Comparison of ENCODE assay signal across 12 mouse cellular contexts in the genomic region with DNA sequence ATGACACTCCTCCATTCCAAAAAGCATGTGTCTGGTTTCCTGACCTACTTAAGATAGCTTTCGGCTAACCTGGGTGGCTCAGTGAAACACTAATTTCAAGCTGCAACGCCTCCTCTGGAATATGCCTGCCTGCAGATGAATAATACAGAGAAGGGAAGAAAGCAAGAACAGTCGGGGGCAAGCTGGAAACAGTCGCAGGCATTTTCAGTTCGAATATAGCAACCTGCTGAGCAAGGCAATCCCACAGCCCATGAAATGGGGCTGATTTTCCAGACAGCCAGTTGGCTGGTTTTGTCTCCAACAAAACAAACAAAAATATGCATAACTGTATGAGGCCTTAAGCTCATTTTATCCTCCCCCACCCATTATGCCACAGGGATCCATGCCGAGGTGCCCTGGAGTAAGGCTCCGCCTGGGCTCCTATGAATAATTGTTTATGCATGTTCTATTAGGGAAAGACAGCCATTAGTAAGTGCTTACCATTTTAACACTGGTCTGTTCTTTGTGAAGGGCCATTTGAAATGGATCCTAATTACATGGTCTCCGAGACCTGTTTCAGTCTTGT.
A peak's percentile ranks its signal among the peaks of the same experiment; 100 is the strongest.
DNase-seq lines count a peak whose midpoint lies in the region; ATAC-seq and TF ChIP-seq lines count a peak whose summit lies in the region.
"Had no signal": no experiment of that assay in that cellular context is flagged by ENCODE, and none has a peak within 500 bp of the region (broad histone marks: within the 10 kb centered on the region; RNA-seq: fewer than 3 reads in every experiment).

No protein-coding gene starts in this region.

- H3K27me3 ChIP-seq in forebrain, embryonic 15.5 days = no peaks in the 10 kb centered on the region
- no peaks in the 10 kb centered on the region for H3K27me3 ChIP-seq in neural tube, embryonic 11.5 days (ENCODE audit: control insufficient read depth, insufficient read depth, low read length)

- ATAC-seq in forebrain, embryonic 15.5 days (replicated peaks) = peak; percentile 82
- ATAC-seq in neural tube, embryonic 11.5 days (ENCODE audit: insufficient read depth, low FRiP score, low TSS enrichment) = peak; percentile 35; the same call in 1 of the 2 replicates
- ATAC-seq: CD4-positive, CD25-positive, alpha-beta regulatory T cell, adult 4 months had no signal

- H3K4me2 ChIP-seq in forebrain, embryonic 15.5 days (replicated peaks) = no peak overlapping the region
- no peak overlapping the region for H3K4me2 ChIP-seq in neural tube, embryonic 11.5 days (ENCODE audit: low read depth)
- H3K4me2 ChIP-seq: heart, embryonic 11.5 days had no signal

- 13% methylated on average over 8 of the region's 8 CpGs for WGBS in forebrain, embryonic 15.5 days
- WGBS in neural tube, embryonic 11.5 days = 63% methylated on average over 8 of the region's 8 CpGs

- TF ChIP-seq CTCF in layer of hippocampus, adult 2 months (conservative IDR thresholded peaks at IDR 0.05) = no peak

- H3K4me1 ChIP-seq in forebrain, embryonic 15.5 days = peaks cover 31% of the 10 kb centered on the region
- H3K4me1 ChIP-seq in neural tube, embryonic 11.5 days (ENCODE audit: control insufficient read depth, insufficient read depth, low read length) = no peaks in the 10 kb centered on the region

- no peaks in the 10 kb centered on the region for H3K36me3 ChIP-seq in forebrain, embryonic 15.5 days
- H3K36me3 ChIP-seq in neural tube, embryonic 11.5 days (ENCODE audit: control insufficient read depth, insufficient read depth, low read length) = no peaks in the 10 kb centered on the region

- no peaks in the 10 kb centered on the region for H3K9me3 ChIP-seq in forebrain, embryonic 15.5 days
- H3K9me3 ChIP-seq in neural tube, embryonic 11.5 days (ENCODE audit: control insufficient read depth, low read length) = no peaks in the 10 kb centered on the region

- H3K27ac ChIP-seq in forebrain, embryonic 15.5 days (replicated peaks) = peak overlapping the region; percentile 74
- H3K27ac ChIP-seq in layer of hippocampus, adult 2 months = peak overlapping the region; percentile 75
- H3K27ac ChIP-seq in neural tube, embryonic 11.5 days (ENCODE audit: low read depth, low read length) = no peak overlapping the region
- H3K27ac ChIP-seq: liver, embryonic 14.5 days had no signal

- H3K4me3 ChIP-seq in forebrain, embryonic 15.5 days = no peak overlapping the region
- H3K4me3 ChIP-seq in layer of hippocampus, adult 2 months = no peak overlapping the region
- no peak overlapping the region for H3K4me3 ChIP-seq in neural tube, embryonic 11.5 days (ENCODE audit: low read depth, low read length)
- H3K4me3 ChIP-seq: erythroblast, embryonic 14.5 days had no signal

- intact Hi-C loops in left cerebral cortex, postnatal 14 days (cut with DNase I) = loop anchor here (5.0 kb wide), 1 partner anchor 729 kb away; no protein-coding TSS in a partner anchor
- intact Hi-C loops in heart, postnatal 14 days (cut with DNase I) = loop anchor here (5.0 kb wide), 1 partner anchor 109 kb away; no protein-coding TSS in a partner anchor

- peak; percentile 26 to 37 for DNase-seq in left cerebral cortex, postnatal 14 days (ENCODE audit: low spot score in 2 of 2)
- no peak for DNase-seq in left cerebral cortex, adult 11 months (ENCODE audit: low spot score)
- DNase-seq in layer of hippocampus, adult 2 months (ENCODE audit: low spot score in 2 of 2) = peak; percentile 47 to 54
- no peak for DNase-seq in neural tube, embryonic 11.5 days (ENCODE audit: low spot score)
- no peak for DNase-seq in cerebellum, adult 9-11 months
- no peak for DNase-seq in T-cell, adult 2 months (ENCODE audit: low spot score)
- no peak for DNase-seq in heart, postnatal 14 days

- no peak overlapping the region for H3K9ac ChIP-seq in forebrain, embryonic 15.5 days (replicated peaks)
- H3K9ac ChIP-seq in neural tube, embryonic 11.5 days (ENCODE audit: low read length) = no peak overlapping the region
- H3K9ac ChIP-seq: liver, embryonic 14.5 days had no signal

Comparison
In these comparisons a context has a peak if more than half of its experiments do, and no peak if none do; other contexts are left out.
1. DNase-seq: peak in left cerebral cortex, postnatal 14 days (2 of 2) and layer of hippocampus, adult 2 months (2 of 2); none in left cerebral cortex, adult 11 months (single experiment), neural tube, embryonic 11.5 days (single experiment), cerebellum, adult 9-11 months (single experiment), T-cell, adult 2 months (single experiment) and heart, postnatal 14 days (0 of 2).